Mouse (Mus musculus) CD8-positive naive resting alpha-beta T cell, adult 57 days (primary cell): ENCODE results near the gene Gm28308. TPM values are rescaled to one million over a fixed set of nuclear protein-coding genes. Genes with fewer than 3 reads are reported as not detected.

ENCODE experiments used
- total RNA-seq: library from RNA; stranded (reverse); gene quantifications from one replicate; pipeline ENCODE4 v1.2.4, GENCODE M21; 2023

The Gm28308 gene
- total RNA-seq, result not detected

DNA sequence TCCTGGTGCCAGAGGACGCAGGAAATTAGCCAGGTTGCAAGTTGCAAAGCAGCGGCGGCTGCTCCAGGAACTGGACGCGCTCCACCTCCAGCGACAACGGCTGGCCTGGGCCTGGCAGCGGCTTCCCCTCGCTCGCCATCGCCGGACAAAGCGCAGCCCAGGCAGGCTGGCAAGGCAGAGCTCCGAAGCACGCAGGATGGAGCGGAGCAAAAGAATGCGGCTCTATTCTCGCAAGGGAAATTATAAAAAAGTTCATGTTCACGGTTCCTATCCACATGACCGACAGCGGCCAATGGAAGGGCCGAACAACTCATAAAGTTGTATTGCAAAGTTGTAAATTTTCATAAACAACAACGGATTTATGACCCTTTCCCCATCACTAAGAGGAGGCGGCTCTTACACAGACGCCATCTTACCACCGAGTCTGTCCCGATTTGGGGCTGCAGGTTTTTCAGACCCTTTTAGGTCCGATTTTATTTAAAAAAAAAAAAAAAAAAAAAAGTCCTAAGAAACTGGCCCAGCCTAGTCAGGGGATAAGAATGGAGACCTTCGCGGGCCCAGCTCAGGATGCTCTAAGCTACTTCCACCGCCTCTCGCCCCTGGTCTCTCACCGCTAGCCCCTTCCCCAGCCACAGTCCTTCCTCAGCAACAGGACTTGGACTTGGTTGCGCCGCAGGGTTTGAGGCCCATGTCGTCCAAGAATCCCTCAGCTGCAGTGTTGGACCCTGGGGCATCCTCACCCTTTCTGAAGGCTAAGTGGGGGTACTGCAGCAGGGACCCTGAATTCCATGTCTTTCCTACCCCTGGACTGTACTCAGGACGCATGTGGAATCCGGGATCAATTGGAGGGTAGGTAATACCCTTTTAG, at the start of gene Gm28308, which contains the start of gene Hoxa3:
Gene Gm28308 (minus strand): TSS at position 221 of the 868 bp plus-strand sequence.
Gene Hoxa3 (minus strand): TSS at position 218 of the 868 bp plus-strand sequence.

DNA sequence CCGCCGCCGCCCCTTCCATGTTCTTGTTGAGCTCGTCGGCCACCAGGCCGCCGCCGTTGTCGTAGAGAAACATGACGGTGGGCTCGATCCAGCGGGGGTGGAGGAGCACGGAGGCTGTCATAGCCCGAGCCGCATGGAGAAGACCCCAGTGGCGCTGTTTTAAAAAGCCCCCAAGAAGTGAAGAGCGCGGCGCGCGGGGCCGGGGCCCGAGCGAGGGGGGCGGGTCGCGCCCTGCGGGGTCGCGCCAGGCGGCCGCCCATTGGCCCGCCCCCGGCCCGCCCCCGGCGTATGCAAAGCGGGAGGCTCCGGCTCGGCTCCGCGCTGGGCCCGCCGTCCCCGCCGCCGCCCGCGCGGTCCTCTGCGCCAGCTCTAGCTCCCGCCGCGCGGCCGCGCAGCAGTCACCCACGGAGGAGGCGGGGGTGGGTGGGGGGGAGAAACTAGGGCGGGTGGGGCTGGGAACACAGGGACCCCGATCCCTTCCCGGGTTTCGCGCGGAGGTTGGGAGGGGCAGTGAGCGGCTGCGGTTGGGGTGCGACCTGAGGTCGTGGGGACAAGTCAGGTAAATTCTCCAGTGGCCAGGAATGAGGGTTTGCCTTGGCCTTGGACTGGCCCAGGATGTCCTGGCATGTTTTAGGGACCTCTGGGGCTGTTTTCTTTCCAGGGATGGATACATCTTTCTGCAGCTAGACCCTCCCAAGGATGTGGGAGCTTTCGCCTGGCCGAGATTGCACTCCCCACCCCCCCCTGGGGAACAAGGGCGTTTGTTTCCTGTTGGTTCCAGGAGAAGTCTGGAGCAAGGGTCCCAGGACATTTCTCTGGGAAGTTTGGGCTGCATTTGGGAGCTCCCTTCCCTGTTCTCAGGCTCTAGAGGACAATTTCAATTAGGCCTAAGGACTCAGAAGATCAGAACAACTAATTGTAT, 47.8 kb upstream of the Gm28308 start, which contains the start of gene Hoxa13:
Gene Hoxa13 (minus strand): TSS at position 227 of the 922 bp plus-strand sequence.

DNA sequence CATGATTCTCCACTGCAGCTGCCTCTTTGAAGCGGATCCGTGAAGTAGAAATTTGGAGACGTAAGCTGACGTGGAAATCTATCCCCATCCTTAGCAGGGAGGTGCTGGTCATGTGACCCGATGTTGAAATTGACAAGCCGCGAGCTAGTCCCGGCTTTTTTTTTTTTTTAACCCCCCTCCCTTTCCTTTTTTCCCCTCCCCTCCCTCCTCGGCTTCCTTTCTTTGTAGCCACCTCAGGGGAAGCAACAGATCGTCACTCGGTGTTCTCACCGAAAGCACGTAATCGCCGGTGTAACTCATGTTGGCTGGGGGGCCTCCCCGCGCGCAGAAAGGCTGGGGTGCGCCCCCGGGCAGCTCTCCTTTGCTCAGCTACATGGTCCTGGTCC, 32.6 kb upstream of the Gm28308 start, which contains the start of gene Hoxa11:
Gene Hoxa11 (minus strand): TSS at position 54 of the 386 bp plus-strand sequence.

DNA sequence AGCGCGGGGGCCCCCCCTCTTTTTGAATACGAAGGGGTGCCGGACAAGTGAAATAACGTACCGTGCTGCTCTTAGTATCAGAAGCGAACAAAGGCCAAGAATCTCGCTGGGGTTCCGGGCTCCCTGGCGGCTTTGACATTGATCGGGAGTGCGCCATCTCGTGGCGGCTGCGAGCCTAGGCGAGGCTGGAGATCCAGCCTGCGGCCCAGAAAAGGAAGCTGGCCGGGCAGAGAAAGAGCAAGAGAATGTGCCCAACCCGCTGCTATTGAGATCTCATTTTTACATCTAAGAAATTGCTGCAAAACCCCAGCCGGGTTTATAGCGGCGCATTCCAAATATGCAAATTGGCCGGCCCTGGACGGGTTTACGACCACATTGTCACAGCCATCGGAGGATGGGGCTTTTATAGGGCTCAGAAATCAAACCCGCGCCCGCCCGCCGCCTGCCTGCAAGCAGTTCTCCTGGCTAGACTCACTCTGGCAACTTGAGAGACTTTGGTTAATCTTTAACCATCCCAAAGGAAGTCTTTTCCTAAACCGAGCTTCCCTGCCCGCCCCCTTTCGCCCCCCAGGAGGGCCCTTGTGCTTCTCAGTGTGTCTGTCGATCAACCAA, 27.4 kb upstream of the Gm28308 start, which contains the start of gene Hoxa10:
Gene Hoxa10 (minus strand): TSS at position 466 of the 612 bp plus-strand sequence.

DNA sequence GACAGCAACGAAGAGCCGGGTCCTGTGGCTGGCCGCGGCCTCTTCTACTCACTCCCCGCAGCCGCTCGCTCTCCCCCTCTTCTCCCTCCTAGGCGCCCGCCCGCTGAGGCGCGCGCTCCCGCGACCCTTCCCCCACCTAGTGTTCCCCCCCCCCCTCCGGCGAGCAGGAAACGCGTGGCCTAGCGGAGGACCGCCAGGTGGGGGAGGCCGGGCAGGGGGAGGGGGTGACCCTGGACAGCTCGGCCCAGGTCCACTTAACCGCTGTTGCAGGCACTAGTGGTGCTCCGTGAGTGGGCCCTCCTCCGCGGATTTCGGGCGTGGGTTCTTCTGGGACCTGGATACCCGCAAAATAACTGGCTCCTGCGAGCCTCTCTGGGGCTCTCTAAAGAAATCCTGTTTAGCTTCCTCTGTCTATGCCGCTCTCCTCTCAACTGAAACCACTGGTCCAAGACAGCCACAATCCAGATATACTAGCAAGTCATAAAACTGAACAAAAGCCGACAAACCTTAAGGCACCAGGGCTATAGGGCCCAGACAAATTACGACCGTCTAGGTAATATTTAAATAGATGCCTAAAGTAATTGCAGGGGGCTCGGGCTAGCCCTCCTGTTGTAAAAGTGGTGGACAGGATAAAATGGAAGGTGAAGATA, 17.5 kb upstream of the Gm28308 start, which contains the start of gene Hoxa9:
Gene Hoxa9 (minus strand): TSS at position 574 of the 650 bp plus-strand sequence.

DNA sequence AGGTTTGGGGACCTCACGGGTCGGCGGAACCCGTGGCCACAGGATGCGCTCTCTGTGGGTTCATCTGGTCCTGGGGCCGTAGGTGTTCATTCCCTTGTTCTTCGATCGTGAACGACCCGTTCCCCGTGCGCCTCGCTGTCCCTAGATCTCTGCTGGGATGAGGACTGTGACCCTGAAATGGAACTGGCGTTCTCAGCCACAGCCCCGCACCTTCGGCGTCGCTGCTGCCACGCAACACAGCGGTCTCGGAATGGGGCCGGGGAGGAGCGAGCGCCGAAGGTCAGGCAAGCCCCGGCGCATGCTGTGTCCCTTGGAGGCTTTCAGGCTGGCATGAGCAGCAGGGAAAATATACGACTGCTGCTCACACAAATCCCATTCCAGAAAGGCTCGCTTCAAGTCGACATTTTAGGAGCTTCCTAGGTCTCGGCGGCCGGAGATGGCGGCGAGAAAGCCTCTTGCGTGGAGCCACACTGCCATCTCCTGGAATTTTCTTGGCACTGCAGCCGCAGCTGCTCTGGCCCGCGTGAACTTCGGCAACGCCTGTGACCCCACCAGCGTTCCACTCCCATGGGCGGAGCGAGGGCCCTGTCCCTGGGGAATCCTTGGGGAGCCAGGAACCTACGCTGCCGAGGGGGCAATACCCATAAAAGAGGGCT, 8.3 kb upstream of the Gm28308 start, which contains the start of gene Hoxa7:
Gene Hoxa7 (minus strand): TSS at position 518 of the 656 bp plus-strand sequence.

DNA sequence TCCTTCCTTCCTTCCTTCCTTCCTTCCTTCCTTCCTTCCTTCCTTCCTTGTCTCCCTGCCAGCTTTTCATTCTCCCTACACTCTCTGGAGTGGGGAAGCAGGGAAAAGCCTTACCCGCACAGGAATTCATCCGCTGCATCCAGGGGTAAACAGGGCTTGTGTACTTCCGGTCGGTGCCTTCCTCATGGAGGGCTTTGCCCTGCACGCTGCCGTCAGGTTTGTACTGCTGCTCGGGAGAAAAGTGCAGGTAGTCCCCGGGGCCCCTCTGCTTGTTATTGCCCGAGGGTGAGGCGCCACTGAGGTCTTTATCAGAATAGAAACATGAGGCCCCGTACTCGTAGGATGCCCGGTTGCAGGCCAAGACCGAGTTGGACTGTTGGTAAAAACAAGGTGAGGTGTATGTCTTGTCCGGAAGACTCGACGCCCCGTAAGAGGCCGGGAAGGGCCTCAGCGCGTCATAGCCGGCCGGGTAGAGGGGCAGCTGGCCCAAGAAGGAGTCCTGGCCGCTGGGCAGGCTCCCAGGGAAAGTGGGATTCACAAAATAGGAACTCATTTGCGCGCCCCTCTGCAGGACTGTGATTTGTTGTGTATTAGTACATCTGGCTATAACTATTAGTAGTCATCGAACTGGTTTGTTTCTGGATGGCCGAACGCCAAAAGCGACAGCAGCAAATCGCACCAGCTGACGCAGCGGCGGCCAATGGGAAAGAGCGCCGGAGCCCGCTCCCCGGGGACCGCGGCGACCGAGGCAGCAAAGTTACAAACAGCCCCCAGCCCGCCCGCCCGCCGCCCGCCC, 4.9 kb downstream of the Gm28308 start, which contains the start of gene Hoxa6:
Gene Hoxa6 (minus strand): TSS at position 651 of the 796 bp plus-strand sequence.

DNA sequence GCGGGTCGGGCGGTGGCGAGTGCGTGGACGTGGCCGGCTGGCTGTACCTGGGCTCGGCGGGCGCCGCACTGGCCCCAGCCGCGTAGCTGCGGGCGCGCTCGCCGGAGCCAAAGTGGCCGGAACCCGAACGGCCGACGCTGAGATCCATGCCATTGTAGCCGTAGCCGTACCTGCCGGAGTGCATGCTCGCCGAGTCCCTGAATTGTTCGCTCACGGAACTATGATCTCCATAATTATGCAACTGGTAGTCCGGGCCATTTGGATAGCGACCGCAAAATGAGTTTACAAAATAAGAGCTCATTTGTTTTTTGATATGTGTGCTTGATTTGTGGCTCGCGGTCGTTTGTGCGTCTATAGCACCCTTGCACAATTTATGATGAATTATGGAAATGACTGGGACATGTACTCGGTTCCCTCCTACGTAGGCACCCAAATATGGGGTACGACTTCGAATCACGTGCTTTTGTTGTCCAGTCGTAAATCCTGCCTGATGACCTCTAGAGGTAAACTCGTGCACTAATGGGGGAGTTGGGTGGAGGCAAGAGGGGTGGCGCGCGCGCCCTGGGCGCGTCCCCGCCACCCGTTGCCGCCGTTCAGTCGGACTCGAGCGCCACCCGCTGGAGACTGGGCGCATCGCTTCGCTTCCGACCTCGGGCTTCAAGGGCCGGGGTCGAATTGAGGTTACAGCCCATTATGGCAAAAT, 8.9 kb downstream of the Gm28308 start, which contains the start of gene Hoxa5:
Gene Hoxa5 (minus strand): TSS at position 538 of the 703 bp plus-strand sequence.

DNA sequence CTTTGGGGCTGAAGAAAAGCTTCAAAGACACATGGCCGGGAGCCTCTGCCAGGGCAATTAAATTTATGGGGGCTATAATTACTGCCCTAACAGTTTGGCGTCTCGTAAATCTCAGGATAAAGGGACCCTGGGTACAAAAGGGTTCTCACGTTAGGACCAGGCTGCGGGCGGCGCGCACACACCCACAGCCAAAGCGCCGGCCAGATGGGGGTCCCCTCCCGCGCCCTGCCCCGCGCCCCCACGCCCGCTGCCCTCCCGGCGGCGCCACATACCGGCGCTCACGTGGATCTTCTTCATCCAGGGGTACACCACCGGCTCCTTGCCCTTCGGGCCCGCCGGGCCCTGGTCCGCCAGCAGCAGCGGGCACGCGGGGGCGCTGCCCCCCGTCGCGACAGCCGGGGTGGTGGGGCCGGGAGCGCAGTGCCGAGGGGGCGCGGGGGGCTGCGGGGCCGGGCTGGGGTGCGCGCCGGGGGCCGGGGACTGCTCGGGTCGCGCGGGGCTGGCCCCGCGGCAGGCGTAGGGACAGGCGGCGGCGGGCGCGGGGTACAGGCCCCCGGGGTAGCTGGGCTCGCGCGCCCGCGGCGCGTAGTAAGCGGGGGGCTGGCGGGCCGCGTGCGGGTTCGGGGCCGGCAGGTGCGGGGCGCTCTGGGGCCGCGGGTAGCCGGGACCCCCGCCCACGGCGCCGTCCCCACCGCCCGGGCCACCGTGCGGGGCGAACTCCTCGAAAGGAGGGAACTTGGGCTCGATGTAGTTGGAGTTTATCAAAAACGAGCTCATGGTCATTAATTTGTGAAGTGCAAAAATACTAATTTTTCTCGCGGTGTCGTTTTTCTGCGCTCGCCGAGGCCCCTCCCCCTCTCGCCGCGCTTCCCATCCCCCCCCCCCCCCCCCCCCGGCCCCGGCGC, 22.0 kb downstream of the Gm28308 start, which contains the start of gene Hoxa4:
Gene Hoxa4 (minus strand): TSS at position 848 of the 905 bp plus-strand sequence.

DNA sequence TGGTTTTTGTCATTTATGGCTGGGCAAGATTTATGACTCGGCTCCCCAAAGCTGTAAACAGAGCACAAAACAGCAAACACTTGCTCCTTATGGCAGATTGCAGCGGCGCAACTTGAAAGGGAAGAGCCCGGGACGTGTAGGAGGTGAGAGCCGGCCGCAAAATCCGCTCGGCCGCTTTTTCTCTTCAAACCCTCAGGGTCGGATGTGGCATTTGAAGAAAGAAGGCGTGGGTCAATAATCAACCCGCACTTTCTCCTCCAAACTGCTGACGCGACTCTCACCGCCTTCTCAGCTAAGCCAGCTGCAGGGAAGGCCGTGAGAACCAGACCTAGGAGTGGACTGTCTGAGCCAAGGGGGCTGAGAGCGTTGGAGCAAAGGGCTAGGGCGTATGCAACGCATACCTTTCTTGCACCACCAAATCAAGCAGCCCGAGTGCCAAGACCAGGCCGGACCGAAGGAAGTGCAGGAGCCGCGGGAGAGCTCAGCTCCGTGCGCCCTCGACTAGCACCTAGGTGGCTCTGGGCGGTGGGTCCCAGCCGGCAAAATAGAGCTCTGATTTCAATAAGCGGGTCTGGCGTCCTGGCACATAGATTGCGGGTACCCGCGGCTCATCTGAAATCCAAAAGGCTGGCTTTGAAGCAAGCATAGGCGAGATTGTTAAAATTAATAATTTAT, 35.9 kb downstream of the Gm28308 start, which contains the start of gene 5730596B20Rik:
Gene 5730596B20Rik (plus strand): TSS at position 438 of the 675 bp plus-strand sequence.

DNA sequence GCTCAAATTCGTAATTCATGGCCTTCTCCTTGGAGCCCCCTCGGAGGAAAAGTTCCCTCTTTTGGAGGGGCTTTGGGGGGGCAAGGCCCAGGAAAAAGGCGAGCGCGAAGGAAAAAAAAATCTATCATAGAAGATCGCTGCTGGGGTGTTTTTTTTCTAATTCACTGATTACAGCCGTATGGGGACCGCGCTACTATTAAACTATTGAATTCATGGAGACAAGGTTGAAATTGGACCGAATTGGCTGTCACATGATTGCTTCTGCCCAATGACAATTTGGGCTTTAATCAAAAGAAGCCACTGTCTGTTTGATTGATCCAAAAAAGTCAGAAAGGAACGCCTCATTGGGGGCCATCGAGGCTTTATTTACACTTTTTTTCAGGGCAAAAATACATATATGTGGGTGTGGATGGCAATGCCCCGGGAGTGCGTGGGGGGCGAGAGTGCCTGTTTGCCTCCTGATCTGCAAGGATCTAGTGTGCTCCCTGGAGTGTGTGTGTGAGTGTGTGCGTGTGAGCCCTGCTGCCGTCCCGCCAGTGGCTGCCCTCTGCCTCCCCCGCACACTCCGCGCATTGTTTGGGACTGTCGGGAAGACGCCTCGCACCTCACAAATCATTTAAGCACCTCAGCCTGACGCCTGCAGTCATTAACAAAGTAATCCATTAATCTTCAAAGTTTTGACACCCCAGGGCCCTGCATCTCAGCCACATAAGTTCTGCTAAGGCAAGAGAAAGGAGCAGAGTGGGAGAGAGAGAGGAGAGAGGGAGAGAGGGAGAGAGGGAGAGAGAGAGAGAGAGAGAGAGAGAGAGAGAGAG, 48.3 kb downstream of the Gm28308 start, which contains the start of gene Hoxa2:
Gene Hoxa2 (minus strand): TSS at position 206 of the 815 bp plus-strand sequence.

DNA sequence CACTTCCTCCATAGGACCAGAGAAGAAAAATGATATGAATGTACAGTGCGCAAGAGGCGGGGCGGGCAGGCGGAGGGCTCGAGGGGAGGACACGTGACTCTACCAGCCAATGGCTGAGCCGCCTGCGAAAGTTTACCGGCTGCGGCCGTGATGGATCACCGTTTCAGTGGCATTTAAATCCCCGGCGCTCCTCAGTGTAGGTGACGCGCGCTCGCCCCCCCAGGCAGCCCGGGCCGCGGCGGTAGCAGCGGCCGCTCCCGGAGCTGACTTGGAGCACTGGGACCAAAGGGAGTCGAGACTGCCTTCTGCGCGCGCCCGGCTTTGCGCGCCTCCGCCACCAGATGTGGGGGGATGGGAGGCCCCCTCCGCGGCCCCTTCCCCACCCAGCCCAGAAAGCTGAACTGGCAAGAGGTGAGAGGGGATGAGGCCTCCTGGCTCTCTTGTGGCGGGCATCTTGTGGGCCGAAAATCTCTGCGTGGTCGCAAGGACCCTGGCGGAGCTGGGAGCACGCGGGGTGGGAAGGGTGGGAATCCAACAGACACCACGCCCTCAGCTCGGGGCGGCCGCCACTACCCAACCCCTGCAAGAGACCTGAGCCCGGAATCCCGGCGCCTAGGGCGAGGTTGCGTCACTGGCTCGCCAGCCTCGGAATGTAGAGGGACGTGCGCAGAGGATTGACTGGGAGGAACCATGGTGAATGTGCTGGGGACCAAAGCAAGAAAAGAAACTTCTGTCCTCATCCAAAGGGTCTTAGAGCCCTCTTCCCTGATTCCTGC, 54.7 kb downstream of the Gm28308 start, which contains the start of gene Hoxa1:
Gene Hoxa1 (minus strand): TSS at position 42 of the 776 bp plus-strand sequence.

